Mouse (Mus musculus): Measurements from ENCODE around the gene Esp15.
"Not testable (repeated sequence)": the region's sequence is repeated elsewhere in the genome, so short reads cannot be mapped to it uniquely, and the experiment has no call there.

The Esp15 gene

DNA sequence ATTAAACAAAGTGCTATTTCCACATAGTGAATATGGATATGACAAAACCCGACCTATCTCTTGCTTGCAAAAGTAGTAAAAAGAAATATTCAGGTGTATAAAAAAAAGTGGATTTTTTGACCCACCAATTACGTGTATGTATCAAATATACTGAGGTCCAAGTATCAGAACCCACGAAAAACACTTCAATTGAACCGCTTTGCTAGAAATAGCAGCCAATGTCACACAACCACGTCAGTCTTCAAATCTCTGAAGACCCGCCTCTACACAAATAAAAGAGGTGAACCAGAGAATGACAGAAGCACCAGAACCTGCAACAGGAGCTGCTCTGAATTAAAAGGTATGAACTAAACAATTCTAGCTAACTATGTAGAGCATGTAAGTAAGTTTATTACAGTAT lies at the start of gene Esp15:
TSS of gene Esp15 (plus strand) at position 301 of the 400 bp plus-strand sequence.
- CTCF ChIA-PET, POLR2A ChIA-PET: not testable (repeated sequence)

DNA sequence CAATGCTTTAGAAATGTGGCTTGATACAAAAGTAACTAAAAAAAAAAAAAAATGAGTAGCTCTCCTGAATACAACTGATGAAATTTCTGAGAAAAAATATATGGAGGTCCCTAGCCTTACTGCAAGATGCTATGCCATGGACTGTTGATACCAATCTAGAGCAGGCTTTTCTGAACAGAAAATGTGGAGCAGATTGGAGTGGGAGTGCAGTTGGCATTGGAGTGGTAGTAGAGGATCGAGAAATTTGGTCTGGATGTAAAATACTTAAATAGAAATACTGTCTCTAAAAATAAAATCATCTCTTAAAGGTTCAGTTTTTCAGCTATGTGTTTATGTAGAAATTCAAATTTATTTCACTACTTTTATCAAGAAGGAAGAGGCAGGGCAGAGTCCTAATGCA lies 49.2 kb upstream of the Esp15 start:
- CTCF ChIA-PET, result no interaction called here
- POLR2A ChIA-PET, result no interaction called here
